Mouse (Mus musculus) spleen, postnatal 10 days (tissue): ENCODE data around the gene Shisal2a.

Experiments
- DNase-seq, 2 experiments: peaks; one replicate each; pipeline ENCODE4 v3.0.0; 2021 to 2022; ENCODE audit warnings: low spot score in 2 of 2

Gene Shisal2a

GRCm38 (mm10) chr4:108337817-108338216 lies 45.3 kb downstream of the Shisal2a start:
- no peak for DNase-seq

- no peak for DNase-seq
Measured at GRCm38 (mm10) chr4:108336765-108337164, 46.4 kb downstream of the Shisal2a start.

- no peak for DNase-seq
Measured at GRCm38 (mm10) chr4:108335413-108335812, 47.7 kb downstream of the Shisal2a start.

GRCm38 (mm10) chr4:108332041-108332440 lies 51.1 kb downstream of the Shisal2a start:
- DNase-seq: no peak

GRCm38 (mm10) chr4:108329840-108330239 lies 53.3 kb downstream of the Shisal2a start:
- DNase-seq: no peak

- DNase-seq: peak; percentile 95 to 97
Measured at GRCm38 (mm10) chr4:108327730-108328484, 55.2 kb downstream of the Shisal2a start, which contains the start of gene Coa7. TSS of gene Coa7 (plus strand) at chr4:108328140.

- DNase-seq: no peak
Measured at GRCm38 (mm10) chr4:108327071-108327579, 56.0 kb downstream of the Shisal2a start.

- no peak for DNase-seq
Measured at GRCm38 (mm10) chr4:108323588-108323987, 59.6 kb downstream of the Shisal2a start.

GRCm38 (mm10) chr4:108320627-108321380 lies 62.3 kb downstream of the Shisal2a start:
- no peak for DNase-seq

GRCm38 (mm10) chr4:108319747-108320146 lies 63.4 kb downstream of the Shisal2a start:
- DNase-seq: peak in 1 of 2 experiments; percentile 54

- peak in 1 of 2 experiments; percentile 52 for DNase-seq
Measured at GRCm38 (mm10) chr4:108318649-108319615, 64.2 kb downstream of the Shisal2a start.
